Mouse (Mus musculus): ENCODE data around the gene Pfdn5.
A peak's percentile ranks its signal among the peaks of the same experiment; 100 is the strongest.

Pfdn5 gene

GRCm38 (mm10) chr15:102376453-102377162 is 50.7 kb downstream of the Pfdn5 start:
- DNase-seq (ENCODE audit: low spot score), result peak; percentile 67

DNA sequence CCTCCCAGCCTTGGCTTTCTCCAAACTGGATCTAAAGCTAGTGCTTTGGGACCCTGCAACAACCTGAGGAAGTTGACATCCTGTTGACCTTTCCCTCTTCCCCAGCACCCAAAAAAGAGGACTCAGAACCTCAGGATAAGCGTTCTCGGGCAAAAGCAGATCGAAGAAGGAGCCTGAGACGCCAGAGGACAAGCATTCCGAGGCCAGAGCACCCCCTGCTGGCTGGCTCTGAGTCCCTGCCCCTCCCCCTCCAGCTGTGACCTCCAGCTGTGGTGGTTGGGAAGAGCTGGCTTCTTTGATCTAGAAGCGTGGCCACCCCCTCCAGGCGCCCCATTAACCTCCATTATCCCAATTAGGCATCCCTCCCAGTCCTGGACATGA is 51.2 kb downstream of the Pfdn5 start:
- peak; percentile 87 for DNase-seq (ENCODE audit: low spot score)

DNA sequence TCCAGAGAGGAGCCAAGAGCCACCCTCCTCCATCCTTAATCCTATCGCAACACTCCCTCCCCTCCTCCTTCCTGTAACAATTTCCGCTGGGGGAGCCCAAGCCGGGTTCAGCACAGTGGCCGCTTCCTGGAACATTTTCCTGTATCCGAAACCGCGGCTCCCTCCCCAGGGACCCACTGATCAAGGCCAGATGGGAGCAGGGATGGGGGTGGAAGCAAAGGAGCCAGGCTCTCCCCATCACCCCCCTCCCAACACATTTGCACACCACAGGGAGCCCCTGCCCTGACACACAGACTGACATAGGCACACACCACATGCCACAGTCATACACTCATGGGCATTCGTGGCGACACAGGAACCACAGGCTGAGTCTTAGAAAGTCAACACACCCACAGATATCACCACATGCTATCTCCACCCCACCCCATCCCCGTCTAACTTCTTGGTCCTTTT is 51.9 kb downstream of the Pfdn5 start:
- DNase-seq (ENCODE audit: low spot score), result no peak

Measured in ovary, postnatal 36 days (tissue).